Mouse (Mus musculus): ENCODE measurements at regions not wholly inside any gene's neighbourhood (a gene's known extent, or its start where the extent isn't known, plus 50 kb on each side); places are given as distances from the start of the nearest gene placed in this dataset.

GRCm38 (mm10) chr17:87519454-87519853 lies 72.7 kb upstream of the Calm2 start:
- no peak for DNase-seq (ENCODE audit: low spot score)
- Histone ChIP-seq H3K36me3 (no peaks in the 10 kb centered on the region), H3K9me3 (no peaks in the 10 kb centered on the region), H3K27me3 (ENCODE audit: insufficient read depth, poor library complexity, severe bottlenecking) (0 out of 2 replicates have a peak, but pooled peaks cover 5% of the 10 kb centered on the region), H3K4me3 (no peak overlapping the region), H3K27ac (no peak overlapping the region), H3K4me1 (replicated peaks) (peaks cover 24% of the 10 kb centered on the region)
- WGBS: 92% methylated on average over 9 of the region's 9 CpGs

- 88% methylated on average over 5 of the region's 5 CpGs for WGBS
- no peaks in the 10 kb centered on the region for H3K36me3 ChIP-seq
- DNase-seq (ENCODE audit: low spot score): no peak
- no peaks in the 10 kb centered on the region for H3K9me3 ChIP-seq
- H3K4me1 ChIP-seq (replicated peaks): peaks cover 23% of the 10 kb centered on the region
- no peak overlapping the region for H3K27ac ChIP-seq
- H3K4me3 ChIP-seq: no peak overlapping the region
- H3K27me3 ChIP-seq (ENCODE audit: insufficient read depth, poor library complexity, severe bottlenecking): 0 out of 2 replicates have a peak, but pooled peaks cover 5% of the 10 kb centered on the region
These were observed 74.1 kb upstream of the Calm2 start for GRCm38 (mm10) chr17:87520841-87521240.

- Histone ChIP-seq H3K9me3 (no peaks in the 10 kb centered on the region), H3K36me3 (no peaks in the 10 kb centered on the region), H3K27me3 (ENCODE audit: insufficient read depth, poor library complexity, severe bottlenecking) (0 out of 2 replicates have a peak, but pooled peaks cover 5% of the 10 kb centered on the region), H3K27ac (peak overlapping the region; percentile 64), H3K4me1 (replicated peaks) (peaks cover 23% of the 10 kb centered on the region), H3K4me3 (no peak overlapping the region)
- no peak for DNase-seq (ENCODE audit: low spot score)
- WGBS: 38% methylated on average over 10 of the region's 10 CpGs
These were observed 75.0 kb upstream of the Calm2 start for GRCm38 (mm10) chr17:87521622-87522151.

- Histone ChIP-seq H3K36me3 (no peaks in the 10 kb centered on the region), H3K27me3 (ENCODE audit: insufficient read depth, poor library complexity, severe bottlenecking) (0 out of 2 replicates have a peak, but pooled peaks cover 5% of the 10 kb centered on the region), H3K27ac (peak overlapping the region; percentile 64), H3K4me1 (replicated peaks) (peaks cover 18% of the 10 kb centered on the region), H3K4me3 (no peak overlapping the region), H3K9me3 (no peaks in the 10 kb centered on the region)
- peak; percentile 25 for DNase-seq (ENCODE audit: low spot score)
- WGBS: 13% methylated on average over 8 of the region's 8 CpGs
These were observed 75.9 kb upstream of the Calm2 start for GRCm38 (mm10) chr17:87522500-87523091.

GRCm38 (mm10) chr17:87523643-87524042 lies 76.9 kb upstream of the Calm2 start:
- Histone ChIP-seq H3K36me3 (no peaks in the 10 kb centered on the region), H3K27ac (no peak overlapping the region), H3K4me3 (no peak overlapping the region), H3K4me1 (replicated peaks) (peaks cover 18% of the 10 kb centered on the region), H3K27me3 (ENCODE audit: insufficient read depth, poor library complexity, severe bottlenecking) (0 out of 2 replicates have a peak, but pooled peaks cover 5% of the 10 kb centered on the region), H3K9me3 (no peaks in the 10 kb centered on the region)
- DNase-seq (ENCODE audit: low spot score): no peak
- WGBS: 49% methylated on average over 10 of the region's 10 CpGs

- WGBS: 95% methylated on average over 7 of the region's 7 CpGs
- Histone ChIP-seq H3K4me3 (no peak overlapping the region), H3K27me3 (ENCODE audit: insufficient read depth, poor library complexity, severe bottlenecking) (peaks cover 22% of the 10 kb centered on the region; the same call in 1 of the 2 replicates), H3K27ac (no peak overlapping the region), H3K36me3 (no peaks in the 10 kb centered on the region), H3K9me3 (no peaks in the 10 kb centered on the region), H3K4me1 (replicated peaks) (peaks cover 39% of the 10 kb centered on the region)
- no peak for DNase-seq (ENCODE audit: low spot score)
These were observed 80.4 kb upstream of the Calm2 start for GRCm38 (mm10) chr17:87527174-87527573.

GRCm38 (mm10) chr17:87530162-87530817 lies 83.6 kb upstream of the Calm2 start:
- Histone ChIP-seq H3K27me3 (ENCODE audit: insufficient read depth, poor library complexity, severe bottlenecking) (peaks cover 26% of the 10 kb centered on the region), H3K27ac (peak overlapping the region; percentile 81), H3K36me3 (no peaks in the 10 kb centered on the region), H3K4me3 (peak overlapping the region; percentile 55), H3K4me1 (replicated peaks) (peaks cover 34% of the 10 kb centered on the region), H3K9me3 (no peaks in the 10 kb centered on the region)
- WGBS: 12% methylated on average over 29 of the region's 29 CpGs
- peak; percentile 92 for DNase-seq (ENCODE audit: low spot score)

GRCm38 (mm10) chr17:87530818-87531410 lies 84.2 kb upstream of the Calm2 start:
- 1% methylated on average over 17 of the region's 17 CpGs for WGBS
- DNase-seq (ENCODE audit: low spot score): no peak
- Histone ChIP-seq H3K27me3 (ENCODE audit: insufficient read depth, poor library complexity, severe bottlenecking) (peaks cover 26% of the 10 kb centered on the region), H3K27ac (peak overlapping the region; percentile 81), H3K36me3 (no peaks in the 10 kb centered on the region), H3K4me3 (peak overlapping the region; percentile 55), H3K4me1 (replicated peaks) (peaks cover 34% of the 10 kb centered on the region), H3K9me3 (no peaks in the 10 kb centered on the region)

- Histone ChIP-seq H3K4me3 (peak overlapping the region; percentile 55), H3K36me3 (no peaks in the 10 kb centered on the region), H3K27ac (peak overlapping the region; percentile 81), H3K9me3 (no peaks in the 10 kb centered on the region), H3K27me3 (ENCODE audit: insufficient read depth, poor library complexity, severe bottlenecking) (peaks cover 26% of the 10 kb centered on the region), H3K4me1 (replicated peaks) (peaks cover 34% of the 10 kb centered on the region)
- DNase-seq (ENCODE audit: low spot score): peak; percentile 44
- WGBS: 2% methylated on average over 21 of the region's 21 CpGs
These were observed 84.8 kb upstream of the Calm2 start for GRCm38 (mm10) chr17:87531411-87532157.

- Histone ChIP-seq H3K27me3 (ENCODE audit: insufficient read depth, poor library complexity, severe bottlenecking) (peaks cover 26% of the 10 kb centered on the region), H3K27ac (peak overlapping the region; percentile 81), H3K9me3 (no peaks in the 10 kb centered on the region), H3K4me3 (peak overlapping the region; percentile 55), H3K4me1 (replicated peaks) (peaks cover 34% of the 10 kb centered on the region), H3K36me3 (no peaks in the 10 kb centered on the region)
- peak; percentile 14 for DNase-seq (ENCODE audit: low spot score)
- WGBS: 11% methylated on average over 9 of the region's 9 CpGs
These were observed 85.4 kb upstream of the Calm2 start for GRCm38 (mm10) chr17:87532158-87532545.

- no peak overlapping the region for H3K27ac ChIP-seq
- H3K4me3 ChIP-seq: no peak overlapping the region; the same call in 1 of the 2 replicates
- H3K27me3 ChIP-seq (ENCODE audit: insufficient read depth, poor library complexity, severe bottlenecking): peaks cover 26% of the 10 kb centered on the region
- whole genome bisulfite sequencing: 53% methylated on average over 6 of the region's 6 CpGs
- no peak for DNase-seq (ENCODE audit: low spot score)
- no peaks in the 10 kb centered on the region for H3K9me3 ChIP-seq
- no peaks in the 10 kb centered on the region for H3K36me3 ChIP-seq
- peaks cover 34% of the 10 kb centered on the region for H3K4me1 ChIP-seq (replicated peaks)
These were observed 86.0 kb upstream of the Calm2 start for GRCm38 (mm10) chr17:87532762-87533161.

GRCm38 (mm10) chr17:87549568-87549967 lies 86.2 kb upstream of the Epcam start:
- Histone ChIP-seq H3K4me3 (no peak overlapping the region), H3K36me3 (no peaks in the 10 kb centered on the region), H3K27ac (no peak overlapping the region), H3K4me1 (replicated peaks) (peaks cover 11% of the 10 kb centered on the region), H3K9me3 (peaks cover 7% of the 10 kb centered on the region; the same call in 1 of the 2 replicates), H3K27me3 (ENCODE audit: insufficient read depth, poor library complexity, severe bottlenecking) (no peaks in the 10 kb centered on the region)
- WGBS: 76% methylated on average over 6 of the region's 6 CpGs
- DNase-seq (ENCODE audit: low spot score): no peak
